Mouse (Mus musculus) embryo, embryonic 11 days (tissue): ENCODE data around the gene Ccm2.
A peak's percentile ranks its signal among the peaks of the same experiment; 100 is the strongest.

ENCODE experiments used
- DNase-seq: peaks from one replicate; pipeline ENCODE4 v3.0.0-alpha.2; 2015

The Ccm2 gene

GRCm38 (mm10) chr11:6585748-6586147 is 39.1 kb downstream of the Ccm2 start:
- DNase-seq, result no peak

GRCm38 (mm10) chr11:6586660-6587059 is 40.0 kb downstream of the Ccm2 start:
- DNase-seq, result no peak

GRCm38 (mm10) chr11:6587249-6587940 is 40.7 kb downstream of the Ccm2 start:
- no peak for DNase-seq

DNA sequence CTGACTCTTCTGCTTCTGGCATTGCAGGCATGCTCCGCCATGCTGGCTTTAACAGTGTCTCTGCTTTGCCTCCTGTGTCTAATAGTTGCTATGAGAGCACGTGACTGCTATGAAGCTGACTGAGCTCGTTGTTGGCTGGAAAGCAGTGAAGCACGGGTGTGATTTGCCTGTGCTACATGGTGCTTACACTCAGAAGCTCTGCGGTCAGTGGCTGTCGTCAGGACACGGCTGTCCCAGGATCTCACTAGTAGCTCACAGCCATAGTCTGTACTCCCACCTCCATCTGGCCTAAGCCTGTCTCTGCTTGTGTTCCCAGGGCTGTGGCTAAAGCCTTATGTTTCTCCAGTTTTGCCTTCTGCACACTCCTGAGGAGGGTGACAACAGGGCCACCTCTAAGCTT is 41.6 kb downstream of the Ccm2 start:
- DNase-seq, result no peak

GRCm38 (mm10) chr11:6589838-6590237 is 43.2 kb downstream of the Ccm2 start:
- no peak for DNase-seq

DNA sequence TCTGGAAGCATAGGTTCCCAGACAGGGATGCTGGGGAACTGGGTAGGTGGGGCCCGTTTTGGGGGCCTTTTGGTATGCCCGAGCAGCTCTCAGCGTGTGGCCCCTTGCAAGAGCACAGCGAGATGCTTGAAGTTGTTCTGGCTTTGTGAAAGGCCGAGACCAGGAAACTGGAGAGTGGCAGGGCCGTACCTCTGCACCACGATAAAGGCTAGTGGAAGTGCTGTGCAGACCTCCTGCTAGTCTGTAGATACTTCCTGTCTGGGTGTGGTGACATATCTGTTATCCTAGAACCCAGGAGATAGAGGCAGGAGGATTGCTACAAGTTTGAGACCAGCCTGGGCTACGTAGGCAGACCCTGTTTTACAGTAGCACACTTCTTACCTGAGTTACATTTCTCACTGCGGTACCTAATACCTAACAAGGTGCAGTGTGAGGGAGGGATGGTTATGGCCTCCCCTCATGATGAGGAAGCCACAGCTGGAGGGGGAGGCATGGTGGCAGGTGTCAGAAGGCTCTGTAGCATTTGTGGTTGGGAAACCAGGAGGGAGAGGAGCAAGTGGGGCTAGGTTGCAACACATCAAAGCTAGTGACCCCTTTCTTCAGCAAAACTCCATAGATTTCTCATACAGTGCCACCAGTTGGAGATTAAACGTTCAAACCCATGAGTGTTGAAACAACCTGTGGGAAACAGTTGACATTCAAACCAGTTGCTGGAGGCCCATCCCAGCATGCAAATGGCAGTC is 44.4 kb downstream of the Ccm2 start:
- no peak for DNase-seq

- no peak for DNase-seq
Measured at GRCm38 (mm10) chr11:6593406-6593805, 46.7 kb downstream of the Ccm2 start.

- no peak for DNase-seq
Measured at GRCm38 (mm10) chr11:6594845-6595244, 48.2 kb downstream of the Ccm2 start.

DNA sequence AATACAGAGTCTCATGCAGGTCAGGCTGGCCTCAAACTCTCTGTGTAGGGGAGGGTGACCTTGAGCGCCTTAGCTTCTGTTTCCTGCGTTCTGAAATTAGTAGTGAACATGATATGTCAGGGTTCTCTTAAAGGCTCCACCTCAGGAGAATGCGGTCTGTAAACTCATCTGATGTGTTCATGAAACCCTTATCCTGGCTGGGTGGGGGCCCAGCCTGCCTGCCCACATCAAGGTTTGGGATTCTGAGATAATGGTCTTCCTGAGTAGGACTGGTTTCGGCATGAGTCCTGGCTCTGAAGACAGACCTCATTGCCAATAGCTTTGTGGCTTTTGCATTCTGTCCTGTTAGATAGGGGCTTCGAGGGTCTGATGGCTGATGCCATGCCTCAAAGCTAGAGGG is 48.7 kb downstream of the Ccm2 start:
- no peak for DNase-seq

GRCm38 (mm10) chr11:6596205-6596604 is 49.5 kb downstream of the Ccm2 start:
- DNase-seq, result no peak

DNA sequence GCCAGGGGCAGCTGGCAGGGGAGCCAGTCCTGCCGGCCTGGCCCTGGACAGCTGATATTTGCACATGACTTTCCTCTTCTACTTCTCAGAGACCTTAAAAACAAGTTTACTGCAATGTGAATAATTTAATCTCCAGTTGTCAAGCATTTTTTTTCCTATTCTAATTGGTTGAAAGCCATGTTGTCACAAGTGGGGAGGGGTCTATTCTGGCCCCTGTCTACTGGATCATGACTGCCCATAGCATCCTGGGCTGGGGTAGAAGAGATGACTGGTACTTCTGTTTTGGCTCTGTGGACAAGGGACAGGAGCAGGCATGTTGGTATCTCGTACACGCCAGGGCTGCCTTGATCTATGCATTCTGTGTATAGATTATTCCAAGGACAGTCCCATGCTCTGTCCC is 49.9 kb downstream of the Ccm2 start:
- DNase-seq, result no peak

DNA sequence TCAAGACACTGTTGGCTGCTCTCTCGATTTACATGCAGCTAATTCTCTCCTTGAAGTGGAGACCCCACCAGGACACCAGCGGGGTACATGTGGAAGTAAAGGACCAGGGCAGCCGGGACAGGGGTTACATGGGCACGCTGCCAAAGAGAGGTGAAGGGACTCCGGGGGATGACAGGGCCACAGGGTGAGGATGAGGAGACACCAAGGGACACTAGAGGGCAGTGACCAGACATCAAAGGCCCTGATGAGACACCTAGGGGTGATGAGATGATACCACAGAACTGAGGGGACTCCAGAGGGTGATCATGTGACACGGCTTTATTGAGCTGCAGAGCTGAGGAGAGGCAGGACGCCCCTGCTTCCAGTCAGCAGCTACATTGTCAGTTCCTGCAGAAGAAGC is 50.8 kb downstream of the Ccm2 start:
- DNase-seq, result no peak

GRCm38 (mm10) chr11:6598191-6598889 is 51.7 kb downstream of the Ccm2 start:
- peak; percentile 12 for DNase-seq

DNA sequence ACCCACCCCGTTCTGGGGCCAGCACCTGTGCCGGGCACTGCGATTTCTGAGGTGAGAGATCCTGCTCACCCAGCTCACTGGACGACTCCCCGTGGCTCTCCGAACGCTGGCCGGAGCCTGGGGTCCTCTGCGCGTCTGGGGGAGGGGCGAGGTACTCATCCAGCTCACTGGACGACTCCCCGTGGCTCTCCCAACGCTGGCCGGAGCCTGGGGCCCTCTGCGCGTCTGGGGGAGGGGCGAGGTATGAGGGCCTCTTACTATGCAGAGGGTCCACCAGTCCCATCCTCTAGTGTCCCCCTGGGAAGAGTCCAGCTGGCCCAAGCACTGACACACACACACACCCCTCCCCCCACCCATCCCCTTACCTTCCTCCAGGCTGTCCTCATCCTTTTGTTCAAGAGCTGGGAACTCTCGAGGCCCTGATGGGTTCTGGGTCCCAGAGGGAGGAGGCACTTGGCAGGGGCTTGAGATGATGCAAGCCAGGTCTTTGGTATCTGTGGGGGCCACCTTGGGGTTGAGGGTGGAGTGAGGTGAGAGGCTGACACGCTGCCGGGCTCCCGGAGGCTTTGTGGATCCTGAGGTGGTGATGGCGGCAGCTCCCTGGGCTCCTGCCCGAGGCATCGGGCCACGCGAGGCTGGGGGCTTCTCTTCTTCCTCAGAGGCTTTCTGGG is 52.5 kb downstream of the Ccm2 start:
- DNase-seq, result peak; percentile 54

- DNase-seq, result no peak
Measured at GRCm38 (mm10) chr11:6599831-6600230, 53.1 kb downstream of the Ccm2 start.

GRCm38 (mm10) chr11:6600284-6600944 is 53.7 kb downstream of the Ccm2 start:
- DNase-seq, result no peak

- DNase-seq, result no peak
Measured at GRCm38 (mm10) chr11:6601649-6602480, 55.2 kb downstream of the Ccm2 start.

DNA sequence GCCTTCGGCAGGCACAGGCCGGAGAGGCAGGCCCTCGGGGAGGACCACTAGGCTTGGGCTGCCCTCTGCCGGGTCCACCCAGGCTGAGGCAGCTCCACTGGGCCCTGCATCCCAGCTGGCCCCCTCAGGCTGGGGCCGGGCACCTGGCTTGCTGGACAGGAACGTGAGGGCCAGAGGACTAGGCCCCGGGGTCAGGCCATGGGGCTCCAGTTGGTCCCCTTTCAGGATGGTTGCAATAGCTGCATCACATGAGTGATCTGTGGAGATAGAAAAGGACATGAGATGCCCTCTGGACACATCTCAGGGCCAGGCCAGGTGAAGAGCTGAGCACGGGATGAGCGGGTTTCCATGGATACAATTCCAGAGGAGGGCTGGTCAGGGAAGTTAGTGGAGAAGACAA is 56.0 kb downstream of the Ccm2 start:
- no peak for DNase-seq

GRCm38 (mm10) chr11:6603224-6603623 is 56.5 kb downstream of the Ccm2 start:
- DNase-seq, result no peak

DNA sequence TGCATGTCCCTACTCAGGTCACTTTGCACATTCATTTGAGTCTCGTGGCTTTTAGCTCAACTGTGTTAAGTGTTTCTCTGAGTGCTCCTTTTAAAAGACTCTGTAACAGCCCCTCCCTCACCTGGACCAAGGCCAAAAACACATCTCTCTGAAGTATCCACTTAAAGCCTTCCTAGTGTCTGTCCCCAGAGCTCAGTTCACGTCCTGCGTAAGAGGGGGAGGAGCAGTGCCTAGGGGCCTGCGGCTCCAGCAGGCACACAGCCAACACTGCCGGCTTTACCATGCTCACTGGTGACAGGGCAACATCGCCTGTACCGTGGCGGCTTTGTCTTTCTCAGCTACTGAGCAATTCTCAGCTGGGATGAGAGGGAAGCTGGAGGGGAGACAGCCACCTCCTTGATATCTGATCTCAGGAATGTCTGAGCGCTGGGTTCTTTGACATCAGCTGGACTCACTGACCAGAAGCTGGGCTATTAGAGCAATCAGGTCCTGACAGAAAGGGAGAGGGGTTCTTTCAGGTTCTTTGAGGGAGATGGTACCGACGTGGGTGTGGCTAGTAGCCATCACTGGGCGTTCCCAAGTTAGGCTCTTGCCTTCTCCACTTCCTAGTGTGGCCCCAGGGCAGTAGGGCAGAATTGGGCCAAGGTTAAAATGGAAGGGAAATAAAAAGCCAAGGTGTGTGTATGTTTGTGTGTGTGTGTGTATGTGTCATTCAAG is 57.4 kb downstream of the Ccm2 start:
- peak; percentile 38 for DNase-seq

DNA sequence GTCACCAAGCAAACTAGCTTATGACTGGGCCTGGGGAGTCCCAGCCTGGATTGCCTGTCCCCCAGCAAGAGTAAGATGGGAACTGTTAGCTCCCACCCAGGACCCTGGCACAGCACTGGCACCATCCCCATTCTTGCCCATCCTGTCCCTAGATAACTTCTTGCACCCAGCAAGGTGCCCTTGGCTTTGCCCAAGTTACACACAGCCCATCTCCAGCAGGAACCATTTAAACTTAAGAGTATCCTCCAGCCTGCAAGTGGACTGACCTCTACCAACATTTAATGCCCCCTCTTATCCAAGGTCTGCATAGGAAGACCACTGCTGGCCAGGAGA is 57.9 kb downstream of the Ccm2 start:
- DNase-seq, result no peak
